Mouse (Mus musculus) MEL (cell line): Measurements from ENCODE around the gene Ltc4s.

Experiments used
- CHD1 ChIP-seq: IDR thresholded peaks from 2 replicates; pipeline ENCODE4 v1.6.1; 2012; ENCODE audit warnings: low read depth, mild to moderate bottlenecking, inconsistent platforms, low read length, improper control_type of control experiment
- CTCF ChIP-seq, 3 experiments: IDR thresholded peaks in 2 of 3; conservative IDR thresholded peaks in 1 of 3; 2 replicates each; pipeline ENCODE4 v1.5.1; 2011 to 2012; ENCODE audit warnings: low read length in 3 of 3, low read depth in 2 of 3, mild to moderate bottlenecking in 2 of 3, improper control_type of control experiment in 1 of 3, inconsistent platforms in 1 of 3, mixed read lengths in 1 of 3, moderate library complexity in 1 of 3; ENCODE audit not compliant: control insufficient read depth in 1 of 3, insufficient read depth in 1 of 3, poor library complexity in 1 of 3, severe bottlenecking in 1 of 3
- E2F4 ChIP-seq: IDR thresholded peaks from 2 replicates; pipeline ENCODE4 v1.6.1; 2011; ENCODE audit warnings: low read depth, low read length, improper control_type of control experiment, borderline replicate concordance
- ELF1 ChIP-seq: IDR thresholded peaks from 2 replicates; pipeline ENCODE4 v1.6.1; 2014; ENCODE audit warnings: low read depth, mild to moderate bottlenecking, inconsistent platforms, low read length, improper control_type of control experiment, moderate library complexity
- EP300 ChIP-seq, 2 experiments: IDR thresholded peaks; 2 replicates each; pipeline ENCODE4 v1.6.1; 2011; ENCODE audit warnings: improper control_type of control experiment in 2 of 2, low read length in 2 of 2, low read depth in 1 of 2, mild to moderate bottlenecking in 1 of 2
- MYC ChIP-seq: IDR thresholded peaks from 2 replicates; pipeline ENCODE4 v1.6.1; 2011; ENCODE audit warnings: low read depth, mild to moderate bottlenecking, low read length, improper control_type of control experiment, moderate library complexity
- ZC3H11A ChIP-seq: IDR thresholded peaks from 2 replicates; pipeline ENCODE4 v1.6.1; 2012; ENCODE audit warnings: low read depth, mild to moderate bottlenecking, inconsistent platforms, low read length, improper control_type of control experiment
- ZNF384 ChIP-seq: IDR thresholded peaks from 2 replicates; pipeline ENCODE4 v1.6.1; 2012; ENCODE audit warnings: low read depth, mild to moderate bottlenecking, inconsistent platforms, low read length, improper control_type of control experiment

DNA sequence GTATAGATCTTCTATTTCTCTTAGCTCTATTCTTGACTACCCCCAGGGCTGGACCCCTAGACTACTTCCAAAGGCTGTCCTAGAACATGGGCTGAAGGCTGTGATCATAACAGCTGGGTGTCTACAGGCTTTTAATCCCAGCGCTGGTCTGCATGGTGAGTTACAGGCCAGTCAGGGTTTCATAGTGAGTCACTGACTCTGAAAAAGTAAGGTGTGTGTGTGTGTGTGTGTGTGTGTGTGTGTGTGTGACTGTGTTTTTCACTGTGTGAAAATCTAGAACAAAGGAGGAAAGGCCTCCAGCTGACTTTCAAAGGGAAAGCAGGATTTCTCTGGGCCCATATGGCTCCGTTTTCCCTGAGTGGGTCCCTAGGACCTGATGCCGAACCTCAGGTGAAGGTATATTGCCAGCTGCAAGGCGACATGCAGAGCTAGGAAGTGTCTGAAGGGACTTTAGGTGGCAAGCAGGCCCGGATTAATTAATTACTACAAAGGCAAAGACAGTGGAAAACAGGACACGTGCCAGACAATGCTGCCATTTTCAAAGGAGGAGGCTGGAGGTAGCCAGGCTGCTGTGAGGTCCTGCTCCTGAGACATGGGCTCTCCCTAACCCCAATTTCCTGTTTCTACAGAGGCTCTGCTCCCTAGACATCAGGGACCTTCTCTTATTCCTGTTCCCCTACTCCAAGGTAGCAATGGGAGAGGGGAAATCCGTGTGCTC lies 15.7 kb downstream of the Ltc4s start:
- no peak for TF ChIP-seq ZC3H11A
- TF ChIP-seq ELF1: no peak
- TF ChIP-seq MYC: no peak
- no peak for TF ChIP-seq EP300 (IDR thresholded peaks at IDR 0.05; ENCODE audit: low read depth in 1 of 2, low read length in 2 of 2)
- no peak for TF ChIP-seq CHD1
- TF ChIP-seq CTCF (IDR thresholded peaks at IDR 0.05 in 2 of 3, conservative IDR thresholded peaks at IDR 0.05 in 1 of 3; ENCODE audit: control insufficient read depth in 1 of 3, insufficient read depth in 1 of 3, low read depth in 2 of 3, low read length in 3 of 3, poor library complexity in 1 of 3, severe bottlenecking in 1 of 3): no peak
- TF ChIP-seq ZNF384: no peak
- no peak for TF ChIP-seq E2F4
